Mouse (Mus musculus): ENCODE measurements around the gene Krtap8-1.

Krtap8-1 gene

GRCm38 (mm10) chr16:89487852-89488251 lies at the start of gene Krtap8-1:
Gene Krtap8-1, minus strand, starts transcription at chr16:89487952.
- no peak for DNase-seq

GRCm38 (mm10) chr16:89537349-89537748 lies 49.6 kb upstream of the Krtap8-1 start:
- DNase-seq = no peak

- peak; percentile 37 for DNase-seq
Observed at GRCm38 (mm10) chr16:89530547-89530946, 42.8 kb upstream of the Krtap8-1 start.

GRCm38 (mm10) chr16:89529846-89530245 lies 42.1 kb upstream of the Krtap8-1 start:
- peak; percentile 11 for DNase-seq

GRCm38 (mm10) chr16:89528380-89528779 lies 40.6 kb upstream of the Krtap8-1 start:
- no peak for DNase-seq

- DNase-seq = no peak
Observed at GRCm38 (mm10) chr16:89520996-89521395, 33.2 kb upstream of the Krtap8-1 start.

- no peak for DNase-seq
Observed at GRCm38 (mm10) chr16:89520555-89520954, 32.8 kb upstream of the Krtap8-1 start.

GRCm38 (mm10) chr16:89520091-89520490 lies 32.3 kb upstream of the Krtap8-1 start:
- DNase-seq = no peak

GRCm38 (mm10) chr16:89517635-89518034 lies 29.9 kb upstream of the Krtap8-1 start:
- DNase-seq = peak; percentile 47

GRCm38 (mm10) chr16:89513431-89513830 lies 25.7 kb upstream of the Krtap8-1 start:
- no peak for DNase-seq

- DNase-seq = no peak
Observed at GRCm38 (mm10) chr16:89508223-89508622, 20.5 kb upstream of the Krtap8-1 start, which contains the start of gene Krtap7-1. Gene Krtap7-1, minus strand, starts transcription at chr16:89508323.

GRCm38 (mm10) chr16:89503571-89503970 lies 15.8 kb upstream of the Krtap8-1 start:
- no peak for DNase-seq

GRCm38 (mm10) chr16:89501870-89502269 lies 14.1 kb upstream of the Krtap8-1 start:
- no peak for DNase-seq

GRCm38 (mm10) chr16:89497002-89497401 lies 9.2 kb upstream of the Krtap8-1 start:
- no peak for DNase-seq

- DNase-seq = no peak
Observed at GRCm38 (mm10) chr16:89495394-89496153, 7.8 kb upstream of the Krtap8-1 start.

GRCm38 (mm10) chr16:89477679-89478314 lies 10.0 kb downstream of the Krtap8-1 start:
- no peak for DNase-seq

- DNase-seq = no peak
Observed at GRCm38 (mm10) chr16:89461189-89461588, 26.6 kb downstream of the Krtap8-1 start.
